Mouse (Mus musculus): ENCODE results near the gene Smg8. TPM values are rescaled to one million over a fixed set of nuclear protein-coding genes. Genes with fewer than 3 reads are reported as not detected.

The Smg8 gene
- 9.8 and 11.3 TPM in 2 replicates for polyA plus RNA-seq (2012; rRNA removed)

GRCm38 (mm10) chr11:87086290-87086984 is at the start of gene Smg8:
Gene Smg8, minus strand, starts transcription at chr11:87086774.
- DNase-seq (ENCODE audit: extremely low spot score in 1 of 2, low spot score in 1 of 2): peak; percentile 44 to 88

GRCm38 (mm10) chr11:87136233-87136632 is 49.7 kb upstream of the Smg8 start:
- no peak for DNase-seq (ENCODE audit: extremely low spot score in 1 of 2, low spot score in 1 of 2)

GRCm38 (mm10) chr11:87126824-87127816 is 40.5 kb upstream of the Smg8 start, which contains the start of gene Trim37:
Gene Trim37, plus strand, starts transcription at chr11:87127077.
- DNase-seq (ENCODE audit: extremely low spot score in 1 of 2, low spot score in 1 of 2): peak; percentile 69 to 90

GRCm38 (mm10) chr11:87126281-87126823 is 39.8 kb upstream of the Smg8 start:
- DNase-seq (ENCODE audit: extremely low spot score in 1 of 2, low spot score in 1 of 2): no peak

GRCm38 (mm10) chr11:87125562-87125961 is 39.0 kb upstream of the Smg8 start:
- no peak for DNase-seq (ENCODE audit: extremely low spot score in 1 of 2, low spot score in 1 of 2)

- DNase-seq (ENCODE audit: extremely low spot score in 1 of 2, low spot score in 1 of 2): no peak
Observed at GRCm38 (mm10) chr11:87121864-87122263, 35.3 kb upstream of the Smg8 start.

GRCm38 (mm10) chr11:87110172-87110909 is 23.8 kb upstream of the Smg8 start:
- no peak for DNase-seq (ENCODE audit: extremely low spot score in 1 of 2, low spot score in 1 of 2)

- DNase-seq (ENCODE audit: extremely low spot score in 1 of 2, low spot score in 1 of 2): peak in 1 of 2 experiments; percentile 9
Observed at GRCm38 (mm10) chr11:87109519-87110171, 23.1 kb upstream of the Smg8 start.

GRCm38 (mm10) chr11:87108755-87109518 is 22.4 kb upstream of the Smg8 start, which contains the start of gene Ska2:
Gene Ska2, plus strand, starts transcription at chr11:87109234.
- peak; percentile 98 to 99 for DNase-seq (ENCODE audit: extremely low spot score in 1 of 2, low spot score in 1 of 2)

GRCm38 (mm10) chr11:87108409-87108754 is 21.8 kb upstream of the Smg8 start, which contains the start of gene Prr11:
Gene Prr11, minus strand, starts transcription at chr11:87108708.
- DNase-seq (ENCODE audit: extremely low spot score in 1 of 2, low spot score in 1 of 2): no peak

- no peak for DNase-seq (ENCODE audit: extremely low spot score in 1 of 2, low spot score in 1 of 2)
Observed at GRCm38 (mm10) chr11:87087142-87087541, 568 bp upstream of the Smg8 start.

- DNase-seq (ENCODE audit: extremely low spot score in 1 of 2, low spot score in 1 of 2): no peak
Observed at GRCm38 (mm10) chr11:87085461-87085860, 1.1 kb downstream of the Smg8 start.

GRCm38 (mm10) chr11:87083712-87084111 is 2.9 kb downstream of the Smg8 start:
- no peak for DNase-seq (ENCODE audit: extremely low spot score in 1 of 2, low spot score in 1 of 2)

- peak; percentile 75 to 92 for DNase-seq (ENCODE audit: extremely low spot score in 1 of 2, low spot score in 1 of 2)
Observed at GRCm38 (mm10) chr11:87073866-87074440, 12.6 kb downstream of the Smg8 start, which contains the start of gene Gdpd1. Gene Gdpd1, minus strand, starts transcription at chr11:87074062.

GRCm38 (mm10) chr11:87073343-87073865 is 13.2 kb downstream of the Smg8 start:
- DNase-seq (ENCODE audit: extremely low spot score in 1 of 2, low spot score in 1 of 2): peak; percentile 68 to 80

- DNase-seq (ENCODE audit: extremely low spot score in 1 of 2, low spot score in 1 of 2): no peak
Observed at GRCm38 (mm10) chr11:87062087-87062486, 24.5 kb downstream of the Smg8 start.

GRCm38 (mm10) chr11:87060410-87060809 is 26.2 kb downstream of the Smg8 start:
- DNase-seq (ENCODE audit: extremely low spot score in 1 of 2, low spot score in 1 of 2): no peak

GRCm38 (mm10) chr11:87056286-87056685 is 30.3 kb downstream of the Smg8 start:
- DNase-seq (ENCODE audit: extremely low spot score in 1 of 2, low spot score in 1 of 2): no peak
